Mouse (Mus musculus): Measurements from ENCODE around the gene Naif1.

DNA sequence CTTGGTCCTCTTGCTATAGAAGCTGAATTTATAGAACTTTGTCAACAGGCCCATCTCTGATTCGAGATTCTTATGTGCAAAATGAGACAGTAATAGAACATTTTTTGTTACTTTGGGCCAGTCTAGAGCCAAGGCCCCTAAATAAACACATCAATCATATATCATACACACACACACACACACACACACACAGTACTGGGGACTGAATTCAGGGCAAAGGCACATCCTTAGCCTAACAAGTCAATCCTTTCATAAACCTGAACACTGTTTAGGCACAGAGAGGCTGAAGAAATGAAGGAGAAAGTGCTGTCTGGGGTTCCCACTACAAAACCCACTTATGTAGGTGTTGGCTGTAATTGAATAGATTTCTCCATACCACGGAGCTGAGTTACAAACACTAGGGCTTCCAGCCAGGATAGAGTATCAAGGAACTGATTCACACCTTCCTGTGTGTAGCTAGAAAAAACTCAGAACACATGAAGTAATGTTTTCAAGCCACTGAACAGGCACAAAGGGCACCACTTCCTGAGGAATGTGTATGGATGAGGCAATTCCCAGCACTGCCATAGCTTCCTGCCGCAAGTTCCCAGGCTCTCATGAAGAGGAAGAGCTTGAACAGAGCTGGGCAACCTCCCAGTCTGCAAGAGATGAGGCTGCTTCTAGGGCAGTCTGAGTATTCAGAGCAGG lies 13.4 kb upstream of the Naif1 start:
- TF ChIP-seq CTCF (IDR thresholded peaks at IDR 0.05; ENCODE audit: low read depth), result no peak
- no peak for TF ChIP-seq EP300 (IDR thresholded peaks at IDR 0.05; ENCODE audit: low read depth)

Measured in heart, postnatal 0 days (tissue).